ENCODE assay signal across 9 mouse cellular contexts in genomic region chr1:171504586-171504985, GRCm38 (mm10). TPM values are rescaled to one million over a fixed set of nuclear protein-coding genes. Genes with fewer than 3 reads are reported as not detected.
DNase-seq lines count a peak whose midpoint lies in the region; ATAC-seq lines count a peak whose summit lies in the region.
"Had no signal": no experiment of that assay in that cellular context is flagged by ENCODE, and none has a peak within 500 bp of the region (broad histone marks: within the 10 kb centered on the region; RNA-seq: fewer than 3 reads in every experiment).

No protein-coding gene starts in this region.

- ATAC-seq in limb, embryonic 11.5 days (ENCODE audit: insufficient number of reproducible peaks, low FRiP score, low TSS enrichment, low read depth): no peak
- ATAC-seq in intestine, embryonic 14.5 days (replicated peaks; ENCODE audit: low FRiP score, low TSS enrichment, low read depth): no peak
- no peak for ATAC-seq in neural tube, embryonic 12.5 days (ENCODE audit: low FRiP score, low read depth)
- ATAC-seq in erythroid progenitor cell, adult 5-6 weeks (replicated peaks; ENCODE audit: low FRiP score, poor library complexity, severe bottlenecking): no peak

- 0 out of 2 replicates have a peak overlapping the region, but pooled peaks have one; percentile 7 for H3K4me2 ChIP-seq in limb, embryonic 11.5 days (ENCODE audit: low read depth, severe bottlenecking)
- peak overlapping the region; percentile 63 for H3K4me2 ChIP-seq in intestine, embryonic 14.5 days (ENCODE audit: low read length)
- H3K4me2 ChIP-seq in neural tube, embryonic 12.5 days (replicated peaks): peak overlapping the region; percentile 69

- no peaks in the 10 kb centered on the region for H3K27me3 ChIP-seq in limb, embryonic 11.5 days (ENCODE audit: control insufficient read depth, insufficient read depth, low read length)
- H3K27me3 ChIP-seq in limb, embryonic 10.5 days (ENCODE audit: low read depth, poor library complexity, severe bottlenecking): no peaks in the 10 kb centered on the region
- no peaks in the 10 kb centered on the region for H3K27me3 ChIP-seq in intestine, embryonic 14.5 days (replicated peaks; ENCODE audit: control insufficient read depth, insufficient read depth, low read length)
- no peaks in the 10 kb centered on the region for H3K27me3 ChIP-seq in neural tube, embryonic 12.5 days (replicated peaks)

- H3K9ac ChIP-seq in limb, embryonic 11.5 days (ENCODE audit: low read length): no peak overlapping the region
- H3K9ac ChIP-seq in intestine, embryonic 14.5 days (ENCODE audit: low read length): 0 out of 2 replicates have a peak overlapping the region, but pooled peaks have one; percentile 13
- peak overlapping the region; percentile 38; the same call in 1 of the 2 replicates for H3K9ac ChIP-seq in neural tube, embryonic 12.5 days

- intact Hi-C loops in left cerebral cortex, postnatal 4 days (cut with DNase I): loop anchor here (5.0 kb wide), 1 partner anchor 153 kb away; no protein-coding TSS in a partner anchor

- no peaks in the 10 kb centered on the region for H3K36me3 ChIP-seq in limb, embryonic 11.5 days (ENCODE audit: control insufficient read depth, insufficient read depth, low read length)
- no peaks in the 10 kb centered on the region for H3K36me3 ChIP-seq in limb, embryonic 10.5 days
- no peaks in the 10 kb centered on the region for H3K36me3 ChIP-seq in intestine, embryonic 14.5 days (ENCODE audit: control insufficient read depth, insufficient read depth, low read length)
- H3K36me3 ChIP-seq in neural tube, embryonic 12.5 days: peaks cover 4% of the 10 kb centered on the region; the same call in 1 of the 2 replicates

- H3K27ac ChIP-seq in limb, embryonic 11.5 days (replicated peaks; ENCODE audit: low read depth, low read length): no peak overlapping the region
- H3K27ac ChIP-seq in limb, embryonic 10.5 days: no peak overlapping the region
- H3K27ac ChIP-seq in intestine, embryonic 14.5 days (ENCODE audit: low read depth): no peak overlapping the region
- no peak overlapping the region for H3K27ac ChIP-seq in neural tube, embryonic 12.5 days

- WGBS in limb, embryonic 11.5 days: 79% methylated on average over 4 of the region's 4 CpGs
- 86% methylated on average over 4 of the region's 4 CpGs for WGBS in limb, embryonic 10.5 days
- WGBS in intestine, embryonic 14.5 days: 80% methylated on average over 4 of the region's 4 CpGs
- 86% methylated on average over 4 of the region's 4 CpGs for WGBS in neural tube, embryonic 12.5 days

- no peaks in the 10 kb centered on the region for H3K4me1 ChIP-seq in limb, embryonic 11.5 days (ENCODE audit: control insufficient read depth, insufficient read depth, low read length)
- H3K4me1 ChIP-seq in limb, embryonic 10.5 days: 0 out of 2 replicates have a peak, but pooled peaks cover 8% of the 10 kb centered on the region
- H3K4me1 ChIP-seq in intestine, embryonic 14.5 days (replicated peaks; ENCODE audit: control insufficient read depth, insufficient read depth, low read length): peaks cover 8% of the 10 kb centered on the region
- H3K4me1 ChIP-seq in neural tube, embryonic 12.5 days: peaks cover 3% of the 10 kb centered on the region; the same call in 1 of the 2 replicates

- H3K4me3 ChIP-seq in limb, embryonic 11.5 days (ENCODE audit: low read depth, low read length): no peak overlapping the region
- no peak overlapping the region; the same call in 1 of the 2 replicates for H3K4me3 ChIP-seq in limb, embryonic 10.5 days
- H3K4me3 ChIP-seq in intestine, embryonic 14.5 days (ENCODE audit: low read depth, low read length): peak overlapping the region; percentile 56
- peak overlapping the region; percentile 16; the same call in 1 of the 2 replicates for H3K4me3 ChIP-seq in neural tube, embryonic 12.5 days

- no peak for DNase-seq in limb, embryonic 11.5 days (ENCODE audit: low spot score)
- DNase-seq in limb, embryonic 10.5 days (ENCODE audit: low spot score): no peak
- peak; percentile 20 for DNase-seq in c-Kit-positive CD71-positive TER-119-negative erythroid progenitor cells, embryonic 14.5 days (ENCODE audit: low read depth)
- DNase-seq in intestine, embryonic 14.5 days (ENCODE audit: low spot score): no peak
- DNase-seq in adrenal gland, postnatal 36 days: no peak
- no peak for DNase-seq in left cerebral cortex, postnatal 4 days

- no peaks in the 10 kb centered on the region for H3K9me3 ChIP-seq in limb, embryonic 11.5 days (ENCODE audit: control insufficient read depth, low read length)
- no peaks in the 10 kb centered on the region for H3K9me3 ChIP-seq in limb, embryonic 10.5 days (replicated peaks)
- 0 out of 2 replicates have a peak, but pooled peaks cover 3% of the 10 kb centered on the region for H3K9me3 ChIP-seq in intestine, embryonic 14.5 days (ENCODE audit: control insufficient read depth, low read length)
- no peaks in the 10 kb centered on the region for H3K9me3 ChIP-seq in neural tube, embryonic 12.5 days

RNA-seq across cellular contexts. Expression of gene Alyref2, which starts 1.3 kb away (rescaled TPM):
- 7.1 and 10.3 TPM in 2 replicates for polyA plus RNA-seq in limb, embryonic 11.5 days (2014; fragmentation: Nextera tagmentation; extraction: Ambion mirVana)
- 6.5 and 8.6 TPM in 2 replicates for polyA plus RNA-seq in limb, embryonic 10.5 days (2016; fragmentation: Nextera tagmentation; extraction: Ambion mirVana)
- 10.9 and 12.3 TPM in 2 replicates for polyA plus RNA-seq in intestine, embryonic 14.5 days (2014; fragmentation: Nextera tagmentation; extraction: Ambion mirVana)
- polyA plus RNA-seq in neural tube, embryonic 12.5 days (2016; fragmentation: Nextera tagmentation; extraction: Ambion mirVana): 22.4 and 23.0 TPM in 2 replicates
- total RNA-seq in adrenal gland, postnatal 36 days (2021): 1 to 10 TPM; 6.1 to 7.2 TPM
- not detected in 2 replicates for total RNA-seq in erythroid progenitor cell, adult 5-6 weeks (2015; ENCODE audit: low replicate concordance)
- total RNA-seq in erythroid progenitor cell, adult 5-6 weeks (2017; ENCODE audit: low replicate concordance): 5.5 TPM in 1 of 2 replicates, not detected in the other
- 10 to 100 TPM; 10.5 to 10.9 TPM for total RNA-seq in left cerebral cortex, postnatal 4 days (2021)

RNA-seq across cellular contexts. Expression of gene Itln1, which starts 30.5 kb away (rescaled TPM):
- polyA plus RNA-seq in limb, embryonic 11.5 days (2014; fragmentation: Nextera tagmentation; extraction: Ambion mirVana): not detected in 2 replicates
- not detected in 2 replicates for polyA plus RNA-seq in limb, embryonic 10.5 days (2016; fragmentation: Nextera tagmentation; extraction: Ambion mirVana)
- not detected in 2 replicates for polyA plus RNA-seq in intestine, embryonic 14.5 days (2014; fragmentation: Nextera tagmentation; extraction: Ambion mirVana)
- not detected in 2 replicates for polyA plus RNA-seq in neural tube, embryonic 12.5 days (2016; fragmentation: Nextera tagmentation; extraction: Ambion mirVana)
- not detected for total RNA-seq in adrenal gland, postnatal 36 days (2021)
- total RNA-seq in erythroid progenitor cell, adult 5-6 weeks (2015; ENCODE audit: low replicate concordance): not detected in 2 replicates
- not detected in 2 replicates for total RNA-seq in erythroid progenitor cell, adult 5-6 weeks (2017; ENCODE audit: low replicate concordance)
- total RNA-seq in left cerebral cortex, postnatal 4 days (2021): not detected
- total RNA-seq: left cerebral cortex, postnatal 36 days had no signal

RNA-seq across cellular contexts. Expression of gene Cd244a, which starts 54.4 kb away (rescaled TPM):
- not detected in 2 replicates for polyA plus RNA-seq in limb, embryonic 11.5 days (2014; fragmentation: Nextera tagmentation; extraction: Ambion mirVana)
- polyA plus RNA-seq in limb, embryonic 10.5 days (2016; fragmentation: Nextera tagmentation; extraction: Ambion mirVana): not detected in 2 replicates
- polyA plus RNA-seq in intestine, embryonic 14.5 days (2014; fragmentation: Nextera tagmentation; extraction: Ambion mirVana): 0.31 and 0.35 TPM in 2 replicates
- polyA plus RNA-seq in neural tube, embryonic 12.5 days (2016; fragmentation: Nextera tagmentation; extraction: Ambion mirVana): not detected in 2 replicates
- total RNA-seq in adrenal gland, postnatal 36 days (2021): under 1 TPM; 0.40 to 0.63 TPM
- total RNA-seq in erythroid progenitor cell, adult 5-6 weeks (2015; ENCODE audit: low replicate concordance): 1.8 and 4.6 TPM in 2 replicates
- 2.2 TPM in 1 of 2 replicates, not detected in the other for total RNA-seq in erythroid progenitor cell, adult 5-6 weeks (2017; ENCODE audit: low replicate concordance)
- total RNA-seq in left cerebral cortex, postnatal 4 days (2021): under 1 TPM; 0.08 to 0.22 TPM
- total RNA-seq: left cerebral cortex, postnatal 36 days had no signal

Comparison
In these comparisons a context has a peak if more than half of its experiments do, and no peak if none do; other contexts are left out.
1. H3K4me2 ChIP-seq: peak in every context shown above with its lines; median percentile 69 in neural tube, embryonic 12.5 days; 63 in intestine, embryonic 14.5 days; 7 in limb, embryonic 11.5 days.
2. H3K4me3 ChIP-seq: peak in intestine, embryonic 14.5 days (single experiment) and neural tube, embryonic 12.5 days (single experiment); none in limb, embryonic 11.5 days (single experiment) and limb, embryonic 10.5 days (single experiment).